Mouse (Mus musculus): ENCODE data around the gene Tmx2. TPM values are rescaled to one million over a fixed set of nuclear protein-coding genes. Genes with fewer than 3 reads are reported as not detected.
A peak's percentile ranks its signal among the peaks of the same experiment; 100 is the strongest.

Gene Tmx2
- total and polyA plus RNA-seq, 3 experiments, result 64.6 to 66.8 TPM; not detected in 1

DNA sequence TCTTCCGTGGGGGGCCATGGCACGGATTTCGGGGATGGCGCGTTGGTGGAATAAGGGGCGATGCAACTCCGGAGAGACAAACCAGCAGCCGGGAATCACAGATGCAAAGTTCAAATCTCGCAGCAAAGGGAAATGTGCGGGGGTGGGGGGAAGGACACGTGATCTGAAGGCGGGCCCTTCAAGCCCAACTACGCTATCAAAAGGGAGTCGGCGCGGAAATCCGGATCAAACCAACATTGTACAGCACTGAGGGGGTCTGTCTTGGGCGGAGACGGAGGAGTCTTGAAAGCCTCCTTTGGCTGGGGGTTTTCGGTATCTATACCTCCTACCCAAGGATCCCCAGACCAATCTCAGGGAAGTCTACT is 8.4 kb downstream of the Tmx2 start, which contains the start of gene Selenoh:
TSS of gene Selenoh (minus strand) at position 202 of the 365 bp plus-strand sequence.
- H3K9me3 ChIP-seq (replicated peaks; ENCODE audit: insufficient read depth, low read length), result no peaks in the 10 kb centered on the region
- peak within 1 kb of the TSS; percentile 61 to 83 for H3K4me3 ChIP-seq (ENCODE audit: control insufficient read depth in 1 of 2, insufficient read depth in 1 of 2, low read depth in 2 of 2, low read length in 2 of 2)
- H3K36me3 ChIP-seq (ENCODE audit: control insufficient read depth in 1 of 2, insufficient read depth in 2 of 2, low read length in 2 of 2), result peaks cover 2 to 13% of the 10 kb centered on the region in 2 experiments; a peak in 3 of 4 replicates
- H3K79me2 ChIP-seq (ENCODE audit: control insufficient read depth, insufficient read depth, low read length, poor library complexity), result peaks cover 11% of the 10 kb centered on the region
- H3K9ac ChIP-seq (ENCODE audit: control insufficient read depth, low read depth, low read length, poor library complexity, severe bottlenecking), result peak within 1 kb of the TSS; percentile 83
- DNase-seq (ENCODE audit: low read depth, low spot score), result peak; percentile 97
- H3K27ac ChIP-seq (ENCODE audit: control insufficient read depth, low read depth, low read length), result peak within 1 kb of the TSS; percentile 92
- peaks cover 0 to 6% of the 10 kb centered on the region in 2 experiments; a peak in 1 of 4 replicates for H3K4me1 ChIP-seq (ENCODE audit: control insufficient read depth in 1 of 2, insufficient read depth in 2 of 2, low read length in 2 of 2)
- H3K27me3 ChIP-seq (ENCODE audit: control insufficient read depth in 1 of 2, insufficient read depth in 2 of 2, low read length in 2 of 2), result no peaks in the 10 kb centered on the region
- TF ChIP-seq GATA1 (IDR thresholded peaks at IDR 0.05; ENCODE audit: low read depth, low read length) (peak; percentile 21; the same call in 1 of the 2 replicates), MAFK (IDR thresholded peaks at IDR 0.05; ENCODE audit: borderline replicate concordance, low read depth, low read length) (no peak), ZNF384 (IDR thresholded peaks at IDR 0.05; ENCODE audit: low read depth, low read length) (no peak), MEF2A (IDR thresholded peaks at IDR 0.05; ENCODE audit: extremely low read depth, insufficient replicate concordance, low read depth, low read length, poor library complexity, severe bottlenecking) (no peak), ETS1 (IDR thresholded peaks at IDR 0.05; ENCODE audit: low read depth, low read length) (peak; percentile 38; the same call in 1 of the 2 replicates), CHD2 (IDR thresholded peaks at IDR 0.05; ENCODE audit: low read length) (peak; percentile 70; the same call in 1 of the 2 replicates), POLR2AphosphoS2 (IDR thresholded peaks at IDR 0.05; ENCODE audit: low read length) (no peak; the same call in none of the 2 replicates), ZC3H11A (IDR thresholded peaks at IDR 0.05; ENCODE audit: low read depth, low read length) (no peak), POLR2AphosphoS5 (IDR thresholded peaks at IDR 0.05; ENCODE audit: borderline replicate concordance, low read depth, low read length) (no peak), ZMIZ1 (IDR thresholded peaks at IDR 0.05; ENCODE audit: low read depth, low read length) (peak; percentile 37; the same call in 1 of the 2 replicates), BHLHE40 (IDR thresholded peaks at IDR 0.05; ENCODE audit: borderline replicate concordance, low read depth, low read length) (peak; percentile 91), JUND (IDR thresholded peaks at IDR 0.05; ENCODE audit: low read depth, low read length) (no peak), SMC3 (IDR thresholded peaks at IDR 0.05; ENCODE audit: low read depth, low read length) (no peak), RCOR1 (IDR thresholded peaks at IDR 0.05; ENCODE audit: low read depth, low read length) (peak; percentile 39; the same call in 1 of the 2 replicates), MAX (IDR thresholded peaks at IDR 0.05; ENCODE audit: low read length) (peak; percentile 95), USF2 (IDR thresholded peaks at IDR 0.05; ENCODE audit: borderline replicate concordance in 1 of 2, insufficient read depth in 1 of 2, low read depth in 1 of 2, low read length in 2 of 2) (peak; percentile 59 to 92; a peak in 3 of 4 replicates), MYC (IDR thresholded peaks at IDR 0.05; ENCODE audit: low read depth, low read length) (peak; percentile 31; the same call in 1 of the 2 replicates), ZKSCAN1 (IDR thresholded peaks at IDR 0.05; ENCODE audit: low read depth, low read length) (no peak), KAT2A (conservative IDR thresholded peaks at IDR 0.05; ENCODE audit: low read depth, low read length) (no peak; the same call in 1 of the 2 replicates), TCF12 (IDR thresholded peaks at IDR 0.05; ENCODE audit: low read depth, low read length) (peak; percentile 40; the same call in 1 of the 2 replicates), RAD21 (IDR thresholded peaks at IDR 0.05; ENCODE audit: low read depth, low read length) (no peak), SIN3A (IDR thresholded peaks at IDR 0.05; ENCODE audit: low read length) (peak; percentile 95), UBTF (IDR thresholded peaks at IDR 0.05; ENCODE audit: borderline replicate concordance, insufficient read depth, low read depth, low read length) (no peak), NELFE (IDR thresholded peaks at IDR 0.05; ENCODE audit: low read depth, low read length) (peak; percentile 9), E2F4 (IDR thresholded peaks at IDR 0.05; ENCODE audit: borderline replicate concordance, low read depth, low read length) (peak; percentile 91), EP300 (IDR thresholded peaks at IDR 0.05; ENCODE audit: low read depth in 1 of 2, low read length in 2 of 2) (peak in 1 of 2 experiments; percentile 14; a peak in 1 of 4 replicates), HCFC1 (IDR thresholded peaks at IDR 0.05; ENCODE audit: low read depth, low read length) (peak; percentile 85), CTCF (IDR thresholded peaks at IDR 0.05 in 2 of 3, conservative IDR thresholded peaks at IDR 0.05 in 1 of 3; ENCODE audit: control insufficient read depth in 1 of 3, insufficient read depth in 1 of 3, low read depth in 2 of 3, low read length in 3 of 3, poor library complexity in 1 of 3, severe bottlenecking in 1 of 3) (no peak), GABPA (IDR thresholded peaks at IDR 0.05; ENCODE audit: low read depth, low read length) (no peak), POLR2A (IDR thresholded peaks at IDR 0.05; ENCODE audit: control insufficient read depth in 1 of 2, insufficient read depth in 1 of 2, low read depth in 1 of 2, low read length in 2 of 2, poor library complexity in 1 of 2) (peak in 1 of 2 experiments; percentile 79; a peak in 2 of 4 replicates), MAZ (IDR thresholded peaks at IDR 0.05; ENCODE audit: low read depth, low read length) (peak; percentile 86; the same call in 1 of the 2 replicates), MXI1 (IDR thresholded peaks at IDR 0.05; ENCODE audit: low read depth, low read length) (peak; percentile 84), TAL1 (IDR thresholded peaks at IDR 0.05; ENCODE audit: low read length) (no peak), USF1 (IDR thresholded peaks at IDR 0.05; ENCODE audit: low read depth, low read length) (peak; percentile 98), CHD1 (IDR thresholded peaks at IDR 0.05; ENCODE audit: low read depth, low read length) (peak; percentile 98), TBP (IDR thresholded peaks at IDR 0.05; ENCODE audit: low read depth, low read length) (peak; percentile 89), NRF1 (IDR thresholded peaks at IDR 0.05; ENCODE audit: insufficient read depth, low read depth, low read length, poor library complexity, severe bottlenecking) (peak; percentile 36; the same call in 1 of the 2 replicates)

Measured in MEL (cell line).